Mouse (Mus musculus) MN1 (cell line): ENCODE data around the gene Ahsg.
"Not testable (repeated sequence)": the region's sequence is repeated elsewhere in the genome, so short reads cannot be mapped to it uniquely, and the experiment has no call there.

Experiments
- DNase-seq: peaks from one replicate; pipeline ENCODE4 v3.0.0-alpha.2; 2016; ENCODE audit warnings: low spot score

Ahsg gene

DNA sequence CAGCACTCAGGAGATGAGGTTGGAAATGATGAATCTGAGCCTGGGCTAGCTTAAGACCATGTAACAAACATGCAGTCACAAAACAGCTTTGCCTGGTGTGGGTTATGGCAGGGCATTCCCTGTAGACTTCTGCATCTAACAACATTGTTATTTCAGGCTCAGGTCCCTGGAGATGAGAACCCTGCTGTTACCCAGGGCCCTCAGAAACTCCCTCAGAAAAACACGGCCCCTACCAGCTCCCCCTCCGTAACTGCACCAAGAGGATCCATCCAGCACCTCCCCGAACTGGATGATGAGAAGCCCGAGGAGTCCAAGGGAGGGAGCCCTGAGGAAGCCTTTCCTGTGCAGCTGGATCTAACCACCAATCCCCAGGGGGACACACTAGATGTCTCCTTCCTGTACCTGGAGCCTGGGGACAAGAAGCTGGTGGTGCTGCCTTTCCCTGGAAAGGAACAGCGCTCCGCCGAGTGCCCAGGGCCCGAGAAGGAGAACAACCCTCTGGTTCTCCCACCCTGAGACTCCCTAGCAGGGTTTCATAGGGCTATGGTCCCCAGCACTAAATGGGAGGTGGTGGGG, 48.1 kb downstream of the Ahsg start:
- DNase-seq: no peak

DNA sequence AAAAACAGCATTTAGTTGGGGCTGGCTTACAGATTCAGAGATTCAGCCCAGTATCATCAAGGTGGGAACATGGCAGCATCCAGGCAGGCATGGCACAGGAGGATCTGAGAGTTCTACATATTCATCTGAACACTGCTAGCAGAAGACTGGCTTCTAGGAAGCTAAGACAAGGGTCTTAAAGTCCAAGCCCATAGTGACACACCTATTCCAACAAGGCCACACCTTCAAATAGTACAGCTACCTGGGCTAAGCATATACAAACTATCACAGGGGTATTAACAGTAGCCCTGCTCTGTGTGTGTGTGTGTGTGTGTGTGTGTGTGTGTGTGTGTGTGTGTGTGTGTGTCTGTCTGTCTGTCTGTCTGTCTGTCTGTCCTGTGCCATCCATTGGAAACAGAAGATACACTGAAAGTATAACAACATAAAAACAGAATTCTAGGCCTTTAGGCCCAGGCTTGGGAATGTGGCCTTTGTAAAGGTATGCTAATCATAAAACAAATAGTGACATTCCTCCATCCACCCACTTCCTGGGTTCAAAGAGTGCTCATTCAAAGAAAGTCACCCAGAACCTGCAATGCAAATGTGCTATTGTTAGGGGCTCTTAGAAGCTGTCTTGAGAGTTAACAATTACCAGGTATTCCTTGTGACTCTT, 50.9 kb downstream of the Ahsg start:
- DNase-seq: not testable (repeated sequence)

DNA sequence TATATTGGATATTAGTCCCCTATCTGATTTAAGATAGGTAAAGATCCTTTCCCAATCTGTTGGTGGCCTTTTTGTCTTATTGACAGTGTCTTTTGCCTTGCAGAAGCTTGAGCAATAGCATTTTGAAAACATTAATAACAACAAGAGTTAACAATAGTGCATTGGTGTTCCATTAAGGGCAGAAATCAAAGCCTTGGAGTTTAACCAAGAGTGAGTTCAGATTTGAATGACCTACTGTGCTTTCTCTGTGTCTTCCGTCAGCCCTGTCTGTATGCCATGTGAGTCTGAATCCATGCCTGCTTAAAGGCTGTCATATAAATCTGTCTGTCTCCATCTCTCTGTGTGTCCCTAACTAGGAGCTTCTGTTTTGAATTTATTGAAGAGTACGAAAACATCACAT, 56.3 kb downstream of the Ahsg start:
- DNase-seq: no peak
